Mouse (Mus musculus): ENCODE data around the gene Ccdc82.

GRCm38 (mm10) chr9:13299190-13299589 lies 52.4 kb downstream of the Ccdc82 start:
- TF ChIP-seq GATA1 (IDR thresholded peaks at IDR 0.05; ENCODE audit: low read length) (no peak), TAL1 (IDR thresholded peaks at IDR 0.05; ENCODE audit: low read length) (no peak)

Measured in erythroblast, embryonic 14.5 days (primary cell).